Mouse (Mus musculus): ENCODE data around the gene Olfr740. TPM values are rescaled to one million over a fixed set of nuclear protein-coding genes. Genes with fewer than 3 reads are reported as not detected.

Gene Olfr740
- not detected in 2 replicates for polyA plus RNA-seq (2012)

GRCm38 (mm10) chr14:50445245-50445644 is at the start of gene Olfr740:
Gene Olfr740, plus strand, starts transcription at chr14:50445545.
- Histone ChIP-seq H3K27me3 (ENCODE audit: control insufficient read depth) (no peaks in the 10 kb centered on the region), H3K4me1 (ENCODE audit: control insufficient read depth) (no peaks in the 10 kb centered on the region), H3K36me3 (ENCODE audit: control insufficient read depth) (no peaks in the 10 kb centered on the region), H3K9me3 (ENCODE audit: control insufficient read depth, low read length) (no peaks in the 10 kb centered on the region), H3K4me3 (replicated peaks) (no peak within 1 kb of the TSS)
- TF ChIP-seq GATA1 (IDR thresholded peaks at IDR 0.05; ENCODE audit: low read length) (no peak), TAL1 (IDR thresholded peaks at IDR 0.05; ENCODE audit: low read length) (no peak)

GRCm38 (mm10) chr14:50407268-50407667 is 38.1 kb upstream of the Olfr740 start, which contains the start of gene Olfr738:
Gene Olfr738, plus strand, starts transcription at chr14:50407568.
- H3K36me3 ChIP-seq (ENCODE audit: control insufficient read depth): no peaks in the 10 kb centered on the region
- TF ChIP-seq GATA1 (IDR thresholded peaks at IDR 0.05; ENCODE audit: low read length) (no peak), TAL1 (IDR thresholded peaks at IDR 0.05; ENCODE audit: low read length) (no peak)
- H3K4me3 ChIP-seq (replicated peaks): no peak within 1 kb of the TSS
- H3K9me3 ChIP-seq (ENCODE audit: control insufficient read depth, low read length): no peaks in the 10 kb centered on the region
- H3K4me1 ChIP-seq (ENCODE audit: control insufficient read depth): no peaks in the 10 kb centered on the region
- H3K27me3 ChIP-seq (ENCODE audit: control insufficient read depth): no peaks in the 10 kb centered on the region

- no peaks in the 10 kb centered on the region for H3K27me3 ChIP-seq (ENCODE audit: control insufficient read depth)
- H3K4me1 ChIP-seq (ENCODE audit: control insufficient read depth): no peaks in the 10 kb centered on the region
- TF ChIP-seq TAL1 (IDR thresholded peaks at IDR 0.05; ENCODE audit: low read length): no peak
- H3K36me3 ChIP-seq (ENCODE audit: control insufficient read depth): no peaks in the 10 kb centered on the region
- H3K4me3 ChIP-seq (replicated peaks): no peak within 1 kb of the TSS
- H3K9me3 ChIP-seq (ENCODE audit: control insufficient read depth, low read length): no peaks in the 10 kb centered on the region
Observed at GRCm38 (mm10) chr14:50418326-50418725, 27.0 kb upstream of the Olfr740 start, which contains the start of gene Olfr739. Gene Olfr739, plus strand, starts transcription at chr14:50418626.

- no peaks in the 10 kb centered on the region for H3K27me3 ChIP-seq (ENCODE audit: control insufficient read depth)
- no peaks in the 10 kb centered on the region for H3K36me3 ChIP-seq (ENCODE audit: control insufficient read depth)
- H3K9me3 ChIP-seq (ENCODE audit: control insufficient read depth, low read length): no peaks in the 10 kb centered on the region
- no peaks in the 10 kb centered on the region for H3K4me1 ChIP-seq (ENCODE audit: control insufficient read depth)
- no peak within 1 kb of the TSS for H3K4me3 ChIP-seq (replicated peaks)
- TF ChIP-seq TAL1 (IDR thresholded peaks at IDR 0.05; ENCODE audit: low read length) (no peak), GATA1 (IDR thresholded peaks at IDR 0.05; ENCODE audit: low read length) (no peak)
Observed at GRCm38 (mm10) chr14:50472438-50472837, 27.1 kb downstream of the Olfr740 start, which contains the start of gene Olfr741. Gene Olfr741, plus strand, starts transcription at chr14:50472738.

GRCm38 (mm10) chr14:50478406-50478805 is 33.1 kb downstream of the Olfr740 start:
- Histone ChIP-seq H3K9me3 (ENCODE audit: control insufficient read depth, low read length) (0 out of 2 replicates have a peak, but pooled peaks cover 2% of the 10 kb centered on the region), H3K4me3 (replicated peaks) (no peak overlapping the region), H3K36me3 (ENCODE audit: control insufficient read depth) (no peaks in the 10 kb centered on the region), H3K27me3 (ENCODE audit: control insufficient read depth) (no peaks in the 10 kb centered on the region), H3K4me1 (ENCODE audit: control insufficient read depth) (no peaks in the 10 kb centered on the region)
- no peak for TF ChIP-seq TAL1 (IDR thresholded peaks at IDR 0.05; ENCODE audit: low read length)
- no peak for TF ChIP-seq GATA1 (IDR thresholded peaks at IDR 0.05; ENCODE audit: low read length)

- no peak within 1 kb of the TSS for H3K4me3 ChIP-seq (replicated peaks)
- no peaks in the 10 kb centered on the region for H3K36me3 ChIP-seq (ENCODE audit: control insufficient read depth)
- H3K4me1 ChIP-seq (ENCODE audit: control insufficient read depth): no peaks in the 10 kb centered on the region
- H3K9me3 ChIP-seq (ENCODE audit: control insufficient read depth, low read length): no peaks in the 10 kb centered on the region
- no peaks in the 10 kb centered on the region for H3K27me3 ChIP-seq (ENCODE audit: control insufficient read depth)
- no peak for TF ChIP-seq TAL1 (IDR thresholded peaks at IDR 0.05; ENCODE audit: low read length)
- TF ChIP-seq GATA1 (IDR thresholded peaks at IDR 0.05; ENCODE audit: low read length): no peak
Observed at GRCm38 (mm10) chr14:50503300-50503699, 58.0 kb downstream of the Olfr740 start, which contains the start of gene Olfr742. Gene Olfr742, plus strand, starts transcription at chr14:50503600.

Other genes with a start within 250 kb of the Olfr740 start
- gene Olfr731, start 203.7 kb upstream of the Olfr740 start, polyA plus RNA-seq (2012): not detected in 2 replicates
- not detected in 2 replicates for gene Olfr732, start 161.3 kb upstream of the Olfr740 start, polyA plus RNA-seq (2012)
- not detected in 2 replicates for gene Olfr733, start 144.0 kb upstream of the Olfr740 start, polyA plus RNA-seq (2012)
- gene Olfr734, start 118.8 kb upstream of the Olfr740 start, polyA plus RNA-seq (2012): not detected in 2 replicates
- not detected in 2 replicates for gene Olfr735, start 96.7 kb upstream of the Olfr740 start, polyA plus RNA-seq (2012)
- gene Tlr11, start 87.6 kb upstream of the Olfr740 start, polyA plus RNA-seq (2012): not detected in 2 replicates
- gene Olfr736, start 64.4 kb upstream of the Olfr740 start, polyA plus RNA-seq (2012): 0.02 TPM in 1 of 2 replicates, not detected in the other
- 0.05 TPM in 1 of 2 replicates, not detected in the other for gene Olfr738, start 38.0 kb upstream of the Olfr740 start, polyA plus RNA-seq (2012)
- not detected in 2 replicates for gene Olfr739, start 26.9 kb upstream of the Olfr740 start, polyA plus RNA-seq (2012)
- not detected in 2 replicates for gene Olfr741, start 27.2 kb downstream of the Olfr740 start, polyA plus RNA-seq (2012)
- not detected in 2 replicates for gene Olfr742, start 58.1 kb downstream of the Olfr740 start, polyA plus RNA-seq (2012)
- gene Olfr743, start 76.3 kb downstream of the Olfr740 start, polyA plus RNA-seq (2012): not detected in 2 replicates
- gene Olfr744, start 169.3 kb downstream of the Olfr740 start, polyA plus RNA-seq (2012): not detected in 2 replicates
- gene Olfr745, start 193.8 kb downstream of the Olfr740 start, polyA plus RNA-seq (2012): not detected in 2 replicates
- gene Olfr746, start 201.5 kb downstream of the Olfr740 start, polyA plus RNA-seq (2012): not detected in 2 replicates
- not detected in 2 replicates for gene Olfr747, start 247.7 kb downstream of the Olfr740 start, polyA plus RNA-seq (2012)